9 mouse cellular contexts compared by ENCODE assay signal in the genomic region with DNA sequence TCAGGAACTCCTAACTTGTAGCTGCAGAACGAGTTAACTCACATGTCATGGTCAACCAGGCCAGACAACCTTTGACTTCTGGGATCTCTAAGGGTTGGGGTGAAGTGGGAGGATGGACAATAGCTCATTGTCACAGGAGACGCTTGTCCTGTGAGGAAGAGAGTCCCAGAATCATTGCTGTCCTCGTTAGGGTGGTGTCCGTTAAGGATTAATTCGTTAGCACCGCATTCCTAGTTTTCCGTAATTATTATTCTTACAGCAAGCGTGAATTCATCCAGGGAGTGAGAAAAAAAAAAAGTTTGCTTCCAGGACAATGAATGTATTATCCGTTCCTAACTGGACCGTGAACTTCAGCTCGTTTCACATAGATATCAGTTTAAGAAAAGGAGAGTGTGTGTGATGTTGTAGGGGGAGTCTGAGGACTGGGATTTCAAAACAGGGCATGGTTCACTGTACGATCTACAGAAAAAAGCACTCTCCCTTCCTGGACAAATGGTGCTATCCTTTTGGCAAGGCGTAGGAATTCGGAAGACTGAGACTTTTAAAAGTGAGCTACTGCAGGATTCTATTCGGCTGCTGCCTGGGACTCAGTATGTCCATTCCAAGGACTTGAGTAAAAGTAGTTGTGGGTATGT.
DNase-seq lines count a peak whose midpoint lies in the region; ATAC-seq and TF ChIP-seq lines count a peak whose summit lies in the region.
"Had no signal": no experiment of that assay in that cellular context is flagged by ENCODE, and none has a peak within 500 bp of the region (broad histone marks: within the 10 kb centered on the region; RNA-seq: fewer than 3 reads in every experiment).

No protein-coding gene starts in this region.

- no peak overlapping the region for H3K4me3 ChIP-seq in heart, embryonic 12.5 days
- H3K4me3 ChIP-seq in cortical plate, adult 2 months (ENCODE audit: insufficient read depth, low read length): peak overlapping the region; percentile 36
- peak overlapping the region; percentile 31 for H3K4me3 ChIP-seq in forebrain, postnatal 0 days (ENCODE audit: low read depth, low read length)
- H3K4me3 ChIP-seq in midbrain, embryonic 10.5 days: peak overlapping the region; percentile 9; the same call in 1 of the 2 replicates
- H3K4me3 ChIP-seq in liver, embryonic 12.5 days: no peak overlapping the region

- WGBS in heart, embryonic 12.5 days: 58% methylated on average over 15 of the region's 15 CpGs
- 10% methylated on average over 15 of the region's 15 CpGs for WGBS in forebrain, postnatal 0 days
- 54% methylated on average over 15 of the region's 15 CpGs for WGBS in midbrain, embryonic 10.5 days
- 71% methylated on average over 15 of the region's 15 CpGs for WGBS in liver, embryonic 12.5 days (ENCODE audit: insufficient replicate concordance)

- H3K9me3 ChIP-seq in heart, embryonic 12.5 days (replicated peaks): no peaks in the 10 kb centered on the region
- H3K9me3 ChIP-seq in forebrain, postnatal 0 days (ENCODE audit: low read length): no peaks in the 10 kb centered on the region
- H3K9me3 ChIP-seq in midbrain, embryonic 10.5 days (replicated peaks): no peaks in the 10 kb centered on the region
- H3K9me3 ChIP-seq in liver, embryonic 12.5 days (replicated peaks): no peaks in the 10 kb centered on the region

- TF ChIP-seq CTCF in cortical plate, adult 2 months (IDR thresholded peaks at IDR 0.05; ENCODE audit: extremely low read depth, insufficient read depth, low read length): no peak
- TF ChIP-seq CTCF in forebrain, postnatal 0 days (IDR thresholded peaks at IDR 0.05; ENCODE audit: low read depth): no peak

- H3K27me3 ChIP-seq in heart, embryonic 12.5 days (replicated peaks): no peaks in the 10 kb centered on the region
- no peaks in the 10 kb centered on the region for H3K27me3 ChIP-seq in forebrain, postnatal 0 days (ENCODE audit: insufficient read depth, low read length)
- no peaks in the 10 kb centered on the region for H3K27me3 ChIP-seq in midbrain, embryonic 10.5 days (ENCODE audit: low read depth, poor library complexity, severe bottlenecking)
- H3K27me3 ChIP-seq in liver, embryonic 12.5 days (replicated peaks): no peaks in the 10 kb centered on the region

- no peak for ATAC-seq in heart, embryonic 12.5 days (ENCODE audit: insufficient number of reproducible peaks, low FRiP score)
- peak; percentile 12; the same call in 1 of the 2 replicates for ATAC-seq in forebrain, postnatal 0 days
- no peak for ATAC-seq in liver, embryonic 12.5 days
- no peak for ATAC-seq in megakaryocyte-erythroid progenitor cell, adult 5-6 weeks (replicated peaks; ENCODE audit: low FRiP score, low TSS enrichment, poor library complexity, severe bottlenecking)

- H3K9ac ChIP-seq in heart, embryonic 12.5 days: no peak overlapping the region
- H3K9ac ChIP-seq in forebrain, postnatal 0 days: peak overlapping the region; percentile 56
- no peak overlapping the region for H3K9ac ChIP-seq in liver, embryonic 12.5 days
- H3K9ac ChIP-seq: liver, embryonic 14.5 days had no signal

- H3K4me1 ChIP-seq in heart, embryonic 12.5 days (replicated peaks): 0 out of 2 replicates have a peak, but pooled peaks cover 4% of the 10 kb centered on the region
- H3K4me1 ChIP-seq in cortical plate, adult 2 months (ENCODE audit: control insufficient read depth, insufficient read depth, low read length): no peaks in the 10 kb centered on the region
- 0 out of 2 replicates have a peak, but pooled peaks cover 8% of the 10 kb centered on the region for H3K4me1 ChIP-seq in forebrain, postnatal 0 days (ENCODE audit: insufficient read depth)
- peaks cover 32% of the 10 kb centered on the region for H3K4me1 ChIP-seq in midbrain, embryonic 10.5 days
- no peaks in the 10 kb centered on the region for H3K4me1 ChIP-seq in liver, embryonic 12.5 days

- H3K36me3 ChIP-seq in heart, embryonic 12.5 days: no peaks in the 10 kb centered on the region
- H3K36me3 ChIP-seq in forebrain, postnatal 0 days (ENCODE audit: insufficient read depth): no peaks in the 10 kb centered on the region
- no peaks in the 10 kb centered on the region for H3K36me3 ChIP-seq in midbrain, embryonic 10.5 days
- H3K36me3 ChIP-seq in liver, embryonic 12.5 days: no peaks in the 10 kb centered on the region

- no peak for TF ChIP-seq POLR2A in cortical plate, adult 2 months (IDR thresholded peaks at IDR 0.05; ENCODE audit: extremely low read depth, insufficient read depth, low read length)

- H3K27ac ChIP-seq in heart, embryonic 12.5 days (ENCODE audit: poor library complexity, severe bottlenecking): no peak overlapping the region
- peak overlapping the region; percentile 90 for H3K27ac ChIP-seq in cortical plate, adult 2 months (ENCODE audit: insufficient read depth, low read length)
- H3K27ac ChIP-seq in forebrain, postnatal 0 days (ENCODE audit: low read depth, low read length): peak overlapping the region; percentile 79
- peak overlapping the region; percentile 20; the same call in 1 of the 2 replicates for H3K27ac ChIP-seq in midbrain, embryonic 10.5 days (replicated peaks)
- H3K27ac ChIP-seq in liver, embryonic 12.5 days: no peak overlapping the region
- H3K27ac ChIP-seq: liver, embryonic 14.5 days had no signal

- no peak for DNase-seq in heart, postnatal 4 days
- DNase-seq in forebrain, postnatal 0 days: peak; percentile 69
- DNase-seq in midbrain, embryonic 10.5 days (ENCODE audit: low spot score): no peak
- no peak for DNase-seq in ovary, postnatal 36 days (ENCODE audit: low spot score)

- peak overlapping the region; percentile 25 for H3K4me2 ChIP-seq in heart, embryonic 12.5 days
- H3K4me2 ChIP-seq in forebrain, postnatal 0 days (ENCODE audit: low read depth): peak overlapping the region; percentile 47
- H3K4me2 ChIP-seq in liver, embryonic 12.5 days: no peak overlapping the region

Comparison
In these comparisons a context has a peak if more than half of its experiments do, and no peak if none do; other contexts are left out.
1. H3K27ac ChIP-seq: peak in cortical plate, adult 2 months (single experiment), forebrain, postnatal 0 days (single experiment) and midbrain, embryonic 10.5 days (single experiment); none in heart, embryonic 12.5 days (single experiment) and liver, embryonic 12.5 days (single experiment).
2. H3K4me3 ChIP-seq: peak in cortical plate, adult 2 months (single experiment), forebrain, postnatal 0 days (single experiment) and midbrain, embryonic 10.5 days (single experiment); none in heart, embryonic 12.5 days (single experiment) and liver, embryonic 12.5 days (single experiment).